Mouse (Mus musculus): ENCODE data around the gene 4930507D05Rik.

GRCm38 (mm10) chr10:62476980-62477379 is 27.7 kb downstream of the 4930507D05Rik start:
- no peak for TF ChIP-seq POLR2A (IDR thresholded peaks at IDR 0.05; ENCODE audit: borderline replicate concordance, extremely low read depth, low read depth, low read length)
- TF ChIP-seq CTCF (IDR thresholded peaks at IDR 0.05; ENCODE audit: insufficient read depth, low read length): no peak
